Mouse (Mus musculus): ENCODE results near the gene Coq8b. TPM values are rescaled to one million over a fixed set of nuclear protein-coding genes. Genes with fewer than 3 reads are reported as not detected.

Gene Coq8b
- polyA plus RNA-seq, 1 experiment from 2014 or later = 19.8 TPM

DNA sequence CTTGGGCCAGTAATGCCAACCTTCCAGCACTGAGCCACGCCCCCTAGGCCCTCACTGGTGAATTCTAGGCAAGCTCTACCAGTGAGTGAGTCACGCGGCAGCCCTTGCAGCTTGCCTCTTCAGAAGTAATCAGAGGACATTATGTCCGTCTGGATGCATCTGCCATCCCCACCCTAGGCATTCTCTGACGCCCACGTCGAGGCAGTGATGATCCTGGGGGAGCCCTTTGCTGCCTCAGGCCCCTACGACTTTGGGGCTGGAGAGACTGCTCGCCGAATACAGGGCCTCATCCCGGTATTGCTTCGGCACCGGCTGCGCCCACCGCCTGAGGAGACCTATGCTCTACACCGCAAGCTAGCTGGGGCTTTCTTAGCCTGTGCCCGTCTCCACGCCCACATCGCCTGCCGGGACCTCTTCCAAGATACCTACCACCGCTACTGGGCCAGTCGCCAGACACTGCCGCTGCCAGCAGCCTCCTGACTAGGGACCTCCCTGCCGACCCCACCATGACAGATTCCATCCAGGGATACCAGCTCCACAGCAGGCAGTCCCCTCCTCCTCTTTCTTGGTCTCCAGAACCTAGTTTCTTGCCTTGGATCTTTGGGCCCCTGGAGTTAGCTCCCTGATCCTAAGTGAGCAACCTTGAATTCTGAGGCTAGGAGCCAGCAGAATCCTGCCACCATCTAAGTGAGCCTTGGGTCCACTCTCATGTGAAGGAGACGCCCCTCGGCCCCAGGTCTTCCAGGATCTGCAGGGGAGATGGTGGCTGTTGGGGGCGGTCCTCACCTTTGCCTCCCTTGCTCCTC is 24.4 kb downstream of the Coq8b start:
- Histone ChIP-seq H3K4me3 (replicated peaks; ENCODE audit: low read depth, low read length) (peak overlapping the region; percentile 8; the same call in 1 of the 2 replicates), H3K4me1 (ENCODE audit: control insufficient read depth, insufficient read depth, low read length) (peaks cover 31% of the 10 kb centered on the region), H3K27ac (replicated peaks; ENCODE audit: low read depth, low read length) (peak overlapping the region; percentile 94), H3K4me2 (ENCODE audit: low read length) (peak overlapping the region; percentile 83), H3K9ac (replicated peaks; ENCODE audit: low read length) (no peak overlapping the region; the same call in 1 of the 2 replicates), H3K27me3 (ENCODE audit: control insufficient read depth, insufficient read depth, low read length) (no peaks in the 10 kb centered on the region), H3K36me3 (ENCODE audit: control insufficient read depth, insufficient read depth, low read length) (peaks cover 14% of the 10 kb centered on the region), H3K9me3 (ENCODE audit: control insufficient read depth, low read length) (no peaks in the 10 kb centered on the region)
- peak; percentile 70 for DNase-seq
- 8% methylated on average over 27 of the region's 27 CpGs for WGBS
- 0 out of 2 replicates have a peak, but pooled peaks have one; percentile 7 for ATAC-seq (ENCODE audit: low FRiP score, low TSS enrichment)

- 0% methylated on average over 6 of the region's 6 CpGs for WGBS
- Histone ChIP-seq H3K4me2 (ENCODE audit: low read length) (peak overlapping the region; percentile 83), H3K9ac (replicated peaks; ENCODE audit: low read length) (no peak overlapping the region; the same call in 1 of the 2 replicates), H3K9me3 (ENCODE audit: control insufficient read depth, low read length) (no peaks in the 10 kb centered on the region), H3K4me3 (replicated peaks; ENCODE audit: low read depth, low read length) (peak overlapping the region; percentile 84), H3K36me3 (ENCODE audit: control insufficient read depth, insufficient read depth, low read length) (peaks cover 18% of the 10 kb centered on the region), H3K27me3 (ENCODE audit: control insufficient read depth, insufficient read depth, low read length) (no peaks in the 10 kb centered on the region), H3K27ac (replicated peaks; ENCODE audit: low read depth, low read length) (peak overlapping the region; percentile 94), H3K4me1 (ENCODE audit: control insufficient read depth, insufficient read depth, low read length) (peaks cover 31% of the 10 kb centered on the region)
- DNase-seq (peak; percentile 58), ATAC-seq (ENCODE audit: low FRiP score, low TSS enrichment) (peak; percentile 12)
These were observed 25.0 kb downstream of the Coq8b start for GRCm38 (mm10) chr7:27257852-27258204.

GRCm38 (mm10) chr7:27258205-27258899 is 25.5 kb downstream of the Coq8b start, which contains the start of gene Numbl:
Numbl (plus strand) TSS chr7:27258433.
- DNase-seq = peak; percentile 97
- Histone ChIP-seq H3K4me3 (replicated peaks; ENCODE audit: low read depth, low read length) (peak within 1 kb of the TSS; percentile 84), H3K27me3 (ENCODE audit: control insufficient read depth, insufficient read depth, low read length) (no peaks in the 10 kb centered on the region), H3K9me3 (ENCODE audit: control insufficient read depth, low read length) (no peaks in the 10 kb centered on the region), H3K9ac (replicated peaks; ENCODE audit: low read length) (peak within 1 kb of the TSS; percentile 95), H3K36me3 (ENCODE audit: control insufficient read depth, insufficient read depth, low read length) (peaks cover 23% of the 10 kb centered on the region), H3K4me1 (ENCODE audit: control insufficient read depth, insufficient read depth, low read length) (peaks cover 31% of the 10 kb centered on the region), H3K27ac (replicated peaks; ENCODE audit: low read depth, low read length) (peak within 1 kb of the TSS; percentile 94), H3K4me2 (ENCODE audit: low read length) (peak within 1 kb of the TSS; percentile 83)
- under 1% methylated on average over 44 of the region's 47 CpGs for WGBS
- peak; percentile 88 for ATAC-seq (ENCODE audit: low FRiP score, low TSS enrichment)

DNA sequence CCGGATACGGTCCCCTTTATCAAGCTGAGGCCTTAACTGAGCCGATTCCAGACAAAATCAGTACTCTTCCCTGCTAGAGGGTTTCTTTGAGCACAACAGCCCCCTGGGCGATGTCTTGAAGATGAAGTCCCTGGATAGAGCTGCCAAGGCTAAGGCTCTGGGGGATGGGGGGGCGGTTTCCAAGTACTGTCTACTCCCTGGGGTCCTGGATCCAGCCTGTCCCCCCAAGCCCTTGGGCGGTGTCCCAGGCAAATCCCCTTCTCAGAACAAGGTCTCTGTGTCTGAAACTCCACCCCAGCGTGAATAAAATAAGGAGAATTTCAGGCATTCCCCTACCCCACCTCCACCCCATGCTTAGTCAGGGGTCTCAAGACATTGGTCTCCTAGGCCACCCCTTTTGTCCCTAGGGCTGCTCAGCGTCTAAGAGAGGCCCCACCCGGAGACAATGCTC is 26.5 kb downstream of the Coq8b start:
- Histone ChIP-seq H3K4me3 (replicated peaks; ENCODE audit: low read depth, low read length) (peak overlapping the region; percentile 84), H3K27me3 (ENCODE audit: control insufficient read depth, insufficient read depth, low read length) (no peaks in the 10 kb centered on the region), H3K9me3 (ENCODE audit: control insufficient read depth, low read length) (no peaks in the 10 kb centered on the region), H3K4me1 (ENCODE audit: control insufficient read depth, insufficient read depth, low read length) (peaks cover 31% of the 10 kb centered on the region), H3K27ac (replicated peaks; ENCODE audit: low read depth, low read length) (peak overlapping the region; percentile 94), H3K4me2 (ENCODE audit: low read length) (peak overlapping the region; percentile 83), H3K36me3 (ENCODE audit: control insufficient read depth, insufficient read depth, low read length) (peaks cover 29% of the 10 kb centered on the region), H3K9ac (replicated peaks; ENCODE audit: low read length) (peak overlapping the region; percentile 95)
- DNase-seq (peak; percentile 65), ATAC-seq (ENCODE audit: low FRiP score, low TSS enrichment) (no peak)
- 3% methylated on average over 9 of the region's 9 CpGs for WGBS

DNA sequence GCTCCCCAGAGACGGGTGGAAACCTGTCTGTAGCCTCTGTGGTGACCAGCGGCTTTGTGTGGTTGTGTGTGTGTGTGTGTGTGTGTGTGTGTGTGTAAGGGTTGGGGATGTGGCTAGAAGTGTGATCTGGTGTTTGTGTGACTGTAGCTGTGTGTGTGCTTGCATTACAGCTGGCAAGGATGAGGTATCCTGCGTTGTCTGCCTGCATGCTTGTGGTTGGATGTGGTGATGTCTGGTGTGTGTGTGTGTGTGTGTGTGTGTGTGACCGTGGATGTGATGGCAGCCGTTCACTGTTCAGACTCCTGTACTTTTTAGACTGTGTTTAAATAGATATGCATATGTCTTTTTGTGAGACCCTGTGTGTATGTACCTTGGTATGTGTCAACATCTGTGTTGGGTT is 26.9 kb downstream of the Coq8b start:
- H3K4me2 ChIP-seq (ENCODE audit: low read length) = peak overlapping the region; percentile 83
- ATAC-seq (ENCODE audit: low FRiP score, low TSS enrichment) = no peak
- peak; percentile 61 for DNase-seq
- WGBS = 20% methylated on average over 5 of the region's 5 CpGs
- no peaks in the 10 kb centered on the region for H3K27me3 ChIP-seq (ENCODE audit: control insufficient read depth, insufficient read depth, low read length)
- peak overlapping the region; percentile 95 for H3K9ac ChIP-seq (replicated peaks; ENCODE audit: low read length)
- H3K9me3 ChIP-seq (ENCODE audit: control insufficient read depth, low read length) = no peaks in the 10 kb centered on the region
- H3K4me1 ChIP-seq (ENCODE audit: control insufficient read depth, insufficient read depth, low read length) = peaks cover 31% of the 10 kb centered on the region
- H3K27ac ChIP-seq (replicated peaks; ENCODE audit: low read depth, low read length) = peak overlapping the region; percentile 94
- H3K36me3 ChIP-seq (ENCODE audit: control insufficient read depth, insufficient read depth, low read length) = peaks cover 30% of the 10 kb centered on the region
- peak overlapping the region; percentile 84 for H3K4me3 ChIP-seq (replicated peaks; ENCODE audit: low read depth, low read length)

DNA sequence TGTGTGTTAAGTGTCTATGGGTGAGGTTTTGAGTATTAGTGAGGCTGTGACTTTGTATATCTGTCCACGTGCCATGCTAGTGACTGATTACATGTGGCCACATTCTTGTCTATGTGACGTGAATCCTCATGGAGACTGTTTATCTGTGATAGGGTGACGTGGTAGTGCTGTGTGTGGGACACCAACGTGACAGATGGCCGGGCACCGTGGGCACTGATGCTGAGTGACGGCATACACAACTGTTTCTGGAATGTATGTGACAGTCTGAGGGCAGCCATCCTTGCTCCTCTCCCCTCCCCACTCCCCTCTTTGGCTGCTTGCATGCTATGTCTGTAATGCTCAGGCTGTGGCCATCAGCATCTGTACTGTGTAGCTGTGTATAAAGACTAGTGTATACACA is 28.0 kb downstream of the Coq8b start:
- Histone ChIP-seq H3K4me1 (ENCODE audit: control insufficient read depth, insufficient read depth, low read length) (peaks cover 31% of the 10 kb centered on the region), H3K27me3 (ENCODE audit: control insufficient read depth, insufficient read depth, low read length) (no peaks in the 10 kb centered on the region), H3K9me3 (ENCODE audit: control insufficient read depth, low read length) (no peaks in the 10 kb centered on the region), H3K27ac (replicated peaks; ENCODE audit: low read depth, low read length) (0 out of 2 replicates have a peak overlapping the region, but pooled peaks have one; percentile 94), H3K36me3 (ENCODE audit: control insufficient read depth, insufficient read depth, low read length) (peaks cover 40% of the 10 kb centered on the region), H3K9ac (replicated peaks; ENCODE audit: low read length) (0 out of 2 replicates have a peak overlapping the region, but pooled peaks have one; percentile 95), H3K4me2 (ENCODE audit: low read length) (peak overlapping the region; percentile 83), H3K4me3 (replicated peaks; ENCODE audit: low read depth, low read length) (peak overlapping the region; percentile 84)
- ATAC-seq (ENCODE audit: low FRiP score, low TSS enrichment) (no peak), DNase-seq (no peak)
- 59% methylated on average over 7 of the region's 7 CpGs for WGBS

DNA sequence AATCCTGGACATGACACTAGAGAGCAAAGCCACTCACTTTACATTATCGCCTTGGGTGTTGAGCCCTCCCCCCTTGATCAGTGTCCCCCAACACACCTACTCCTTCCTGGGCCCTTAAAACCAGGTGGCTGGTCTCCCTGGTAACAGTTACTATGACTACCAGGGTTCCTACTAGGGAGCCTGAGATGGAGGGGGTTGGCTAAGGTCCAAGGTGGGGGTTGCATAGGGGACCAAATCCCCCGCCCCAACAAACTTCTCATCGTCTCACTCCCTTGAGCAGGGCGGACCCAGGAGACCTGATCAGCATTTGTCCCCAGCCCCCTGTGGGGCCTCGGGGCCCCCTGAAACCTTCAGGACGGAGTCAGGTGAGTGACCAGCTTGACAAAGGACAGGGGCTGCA is 29.1 kb downstream of the Coq8b start:
- Histone ChIP-seq H3K9me3 (ENCODE audit: control insufficient read depth, low read length) (no peaks in the 10 kb centered on the region), H3K4me2 (ENCODE audit: low read length) (no peak overlapping the region), H3K27me3 (ENCODE audit: control insufficient read depth, insufficient read depth, low read length) (no peaks in the 10 kb centered on the region), H3K9ac (replicated peaks; ENCODE audit: low read length) (no peak overlapping the region), H3K36me3 (ENCODE audit: control insufficient read depth, insufficient read depth, low read length) (peaks cover 50% of the 10 kb centered on the region), H3K4me3 (replicated peaks; ENCODE audit: low read depth, low read length) (no peak overlapping the region), H3K4me1 (ENCODE audit: control insufficient read depth, insufficient read depth, low read length) (peaks cover 31% of the 10 kb centered on the region), H3K27ac (replicated peaks; ENCODE audit: low read depth, low read length) (no peak overlapping the region)
- DNase-seq (no peak), ATAC-seq (ENCODE audit: low FRiP score, low TSS enrichment) (no peak)
- WGBS = 69% methylated on average over 6 of the region's 6 CpGs

DNA sequence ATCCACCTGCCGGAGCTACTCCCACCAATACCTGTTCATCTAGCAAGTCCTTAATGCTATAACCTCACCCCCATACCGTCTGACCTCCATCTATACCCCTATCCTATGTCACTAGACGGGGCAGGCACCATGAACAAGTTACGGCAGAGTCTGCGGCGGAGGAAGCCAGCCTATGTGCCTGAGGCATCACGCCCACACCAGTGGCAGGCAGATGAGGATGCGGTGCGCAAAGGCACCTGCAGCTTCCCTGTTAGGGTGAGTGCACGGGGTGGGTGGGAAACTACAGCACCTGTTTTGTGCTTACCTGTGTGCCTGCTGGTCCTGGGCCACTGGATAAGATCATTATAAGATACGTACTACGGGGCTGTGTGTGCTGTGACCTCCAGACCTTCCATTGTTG is 31.9 kb downstream of the Coq8b start:
- Histone ChIP-seq H3K9ac (replicated peaks; ENCODE audit: low read length) (no peak overlapping the region), H3K4me2 (ENCODE audit: low read length) (no peak overlapping the region), H3K9me3 (ENCODE audit: control insufficient read depth, low read length) (no peaks in the 10 kb centered on the region), H3K4me1 (ENCODE audit: control insufficient read depth, insufficient read depth, low read length) (peaks cover 21% of the 10 kb centered on the region), H3K4me3 (replicated peaks; ENCODE audit: low read depth, low read length) (no peak overlapping the region), H3K27me3 (ENCODE audit: control insufficient read depth, insufficient read depth, low read length) (no peaks in the 10 kb centered on the region), H3K27ac (replicated peaks; ENCODE audit: low read depth, low read length) (no peak overlapping the region), H3K36me3 (ENCODE audit: control insufficient read depth, insufficient read depth, low read length) (peaks cover 77% of the 10 kb centered on the region)
- no peak for ATAC-seq (ENCODE audit: low FRiP score, low TSS enrichment)
- no peak for DNase-seq
- 92% methylated on average over 12 of the region's 12 CpGs for WGBS

Measured in midbrain, embryonic 14.5 days (tissue).